Mouse (Mus musculus): ENCODE measurements around the gene Rbm20.
A peak's percentile ranks its signal among the peaks of the same experiment; 100 is the strongest.

Gene Rbm20

GRCm38 (mm10) chr19:53713364-53713763 is 36.3 kb downstream of the Rbm20 start:
- no peak for DNase-seq (ENCODE audit: low read depth in 2 of 2, low spot score in 2 of 2)

GRCm38 (mm10) chr19:53716469-53716868 is 39.4 kb downstream of the Rbm20 start:
- no peak for DNase-seq (ENCODE audit: low read depth in 2 of 2, low spot score in 2 of 2)

DNA sequence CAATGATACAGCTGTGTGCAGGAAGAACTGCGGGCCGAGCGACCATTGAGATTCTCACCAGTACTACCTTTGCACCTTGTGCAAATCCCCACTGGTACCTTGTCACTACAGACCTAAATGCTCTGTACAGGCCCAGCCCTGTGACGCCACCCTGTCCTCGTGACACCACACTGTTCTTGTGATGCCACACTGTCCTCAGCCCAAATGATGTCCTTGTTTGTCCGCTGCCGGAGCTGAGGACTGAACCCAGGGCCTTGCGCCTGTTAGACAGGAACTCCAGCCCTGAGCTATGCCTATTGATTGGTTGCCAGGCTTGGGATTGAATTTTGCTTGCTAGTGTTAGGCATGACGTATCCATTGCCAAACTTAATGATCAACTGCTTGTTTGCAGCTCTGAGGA is 40.3 kb downstream of the Rbm20 start:
- no peak for DNase-seq (ENCODE audit: low read depth in 2 of 2, low spot score in 2 of 2)

DNA sequence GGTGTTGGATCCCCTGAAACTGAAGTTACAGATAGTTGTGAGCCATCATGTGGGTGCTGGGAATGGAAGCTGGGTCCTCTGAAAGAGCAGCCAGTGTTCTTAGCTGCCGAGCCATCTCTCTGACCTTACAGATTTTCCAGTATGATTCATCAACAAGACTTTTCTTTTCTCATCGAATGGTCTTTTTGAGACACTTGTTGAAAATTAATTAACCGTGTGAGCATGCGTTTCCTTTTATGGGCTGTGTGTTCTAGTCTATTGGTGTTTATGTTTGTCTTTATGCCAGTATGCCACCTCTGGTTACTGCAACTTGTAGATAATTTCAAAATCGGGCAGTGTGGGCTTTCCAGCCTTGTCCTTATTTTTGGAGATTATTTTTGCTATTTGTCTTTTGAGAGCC is 45.1 kb downstream of the Rbm20 start:
- DNase-seq (ENCODE audit: low read depth in 2 of 2, low spot score in 2 of 2), result no peak

- DNase-seq (ENCODE audit: low read depth in 2 of 2, low spot score in 2 of 2), result no peak
Observed at GRCm38 (mm10) chr19:53724053-53724452, 46.9 kb downstream of the Rbm20 start.

GRCm38 (mm10) chr19:53726340-53726739 is 49.2 kb downstream of the Rbm20 start:
- DNase-seq (ENCODE audit: low read depth in 2 of 2, low spot score in 2 of 2), result no peak

DNA sequence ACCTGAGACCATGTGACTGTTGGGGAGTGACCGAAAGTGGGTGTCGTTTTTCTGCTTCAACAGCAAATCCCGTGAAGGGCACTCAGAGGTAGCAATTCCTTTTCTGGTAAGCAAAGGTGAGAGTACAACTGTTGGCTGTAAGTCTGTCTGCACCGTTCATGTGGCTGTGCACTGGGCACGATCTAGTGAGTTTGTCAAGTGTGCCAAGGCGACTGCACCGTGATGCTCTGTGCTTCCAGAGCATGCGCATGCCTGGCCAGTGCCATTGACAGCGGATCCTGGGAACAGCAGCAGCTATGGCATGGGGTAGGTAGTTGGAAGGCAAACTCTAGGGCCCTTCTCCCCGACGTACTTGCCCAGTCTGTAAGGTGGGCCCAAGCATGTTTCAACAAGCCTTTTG is 49.6 kb downstream of the Rbm20 start:
- DNase-seq (ENCODE audit: low read depth in 2 of 2, low spot score in 2 of 2), result no peak

DNA sequence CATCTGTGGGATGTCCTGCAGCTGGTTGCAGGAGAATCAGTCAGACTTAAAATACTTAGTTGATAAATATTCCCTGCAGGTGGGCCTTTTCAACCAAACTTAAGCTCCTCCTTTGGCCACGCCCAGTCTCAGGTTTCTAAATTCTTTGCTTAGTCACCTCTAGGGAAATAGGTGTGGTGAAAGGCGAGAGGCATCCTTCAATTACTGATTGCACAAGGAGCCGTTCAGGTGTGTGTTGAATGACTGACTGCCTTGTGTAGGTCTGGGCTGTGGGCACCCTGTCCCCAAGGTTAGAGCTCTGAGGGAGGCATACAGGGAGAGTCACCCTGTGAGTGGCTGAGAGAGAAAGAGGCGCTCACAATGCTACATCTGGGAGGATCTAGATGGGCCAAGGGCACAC is 50.2 kb downstream of the Rbm20 start:
- DNase-seq (ENCODE audit: low read depth in 2 of 2, low spot score in 2 of 2), result no peak

DNA sequence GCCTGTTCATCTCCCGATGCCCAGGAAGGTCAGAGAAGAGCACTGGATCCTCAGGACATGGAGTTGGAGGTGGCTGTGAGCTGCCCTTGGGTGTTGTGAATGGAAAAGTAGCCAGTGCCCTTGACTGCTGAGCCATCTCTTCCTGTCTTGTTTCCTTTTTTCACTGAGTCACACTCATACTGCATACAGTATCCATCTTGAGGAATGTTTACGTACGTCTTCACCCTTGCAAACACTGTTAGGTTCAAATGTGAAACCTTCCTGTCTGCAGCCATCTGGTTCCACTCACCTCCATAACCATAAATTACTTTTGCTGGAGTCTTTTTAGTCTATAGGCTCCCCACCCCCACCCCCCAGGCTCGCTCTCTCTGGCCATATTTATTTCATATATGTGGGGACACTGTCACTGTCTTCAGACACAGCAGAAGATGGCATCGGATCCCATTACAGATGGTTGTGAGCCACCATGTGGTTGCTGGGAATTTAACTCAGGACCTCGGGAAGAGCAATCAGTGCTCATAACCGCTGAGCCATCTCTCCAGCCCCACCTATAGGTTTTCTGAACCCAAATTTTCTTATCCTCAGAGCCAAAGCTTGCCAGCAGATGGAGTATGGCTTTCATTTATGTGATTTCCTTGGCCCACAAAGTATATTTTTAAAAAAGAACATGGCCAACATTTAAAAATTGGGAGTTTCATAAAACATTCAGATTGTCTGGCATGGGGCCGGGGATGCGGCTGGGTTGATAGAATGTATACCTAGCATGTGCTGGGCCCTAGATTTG is 51.0 kb downstream of the Rbm20 start:
- DNase-seq (ENCODE audit: low read depth in 2 of 2, low spot score in 2 of 2), result no peak

DNA sequence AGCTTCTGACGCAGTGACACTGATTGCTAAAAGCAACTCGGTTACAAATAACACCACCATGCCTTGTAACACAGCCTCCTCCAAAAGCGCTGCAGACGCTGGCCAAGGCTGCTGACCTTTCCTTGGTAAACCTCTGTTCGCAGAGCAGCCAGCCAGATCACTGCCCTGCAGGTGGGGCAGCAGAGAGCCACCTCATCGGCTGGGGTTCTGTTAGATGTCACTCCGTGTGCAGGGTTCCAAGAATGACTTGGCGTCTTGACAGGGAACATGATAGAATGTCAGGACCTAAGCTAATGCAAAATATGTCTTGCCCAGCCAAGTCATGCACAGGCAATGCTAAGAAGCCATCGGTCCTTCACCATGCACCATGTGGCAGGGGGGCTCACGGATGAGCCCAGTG is 52.8 kb downstream of the Rbm20 start:
- no peak for DNase-seq (ENCODE audit: low read depth in 2 of 2, low spot score in 2 of 2)

- no peak for DNase-seq (ENCODE audit: low read depth in 2 of 2, low spot score in 2 of 2)
Observed at GRCm38 (mm10) chr19:53731761-53732201, 54.7 kb downstream of the Rbm20 start.

DNA sequence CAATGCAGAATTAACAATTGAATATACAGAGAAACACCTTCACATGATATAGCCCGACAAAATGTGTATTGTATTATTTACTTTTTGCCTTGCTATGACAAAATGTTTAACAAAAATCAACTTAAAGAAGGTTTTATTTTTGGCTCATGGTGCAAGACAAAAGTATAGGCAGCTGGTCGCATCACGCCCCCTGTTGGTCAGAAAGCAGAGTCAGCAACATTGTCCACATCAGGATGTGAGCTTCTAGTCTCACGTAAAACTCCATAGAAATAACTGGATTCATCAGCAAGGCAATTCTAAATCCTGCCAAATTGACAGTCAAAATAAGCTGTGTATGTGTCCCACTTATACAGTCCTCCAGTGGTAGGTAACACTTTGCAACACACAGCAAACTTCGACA is 57.7 kb downstream of the Rbm20 start:
- no peak for DNase-seq (ENCODE audit: low read depth in 2 of 2, low spot score in 2 of 2)

- no peak for DNase-seq (ENCODE audit: low read depth in 2 of 2, low spot score in 2 of 2)
Observed at GRCm38 (mm10) chr19:53738701-53739131, 61.6 kb downstream of the Rbm20 start.

DNA sequence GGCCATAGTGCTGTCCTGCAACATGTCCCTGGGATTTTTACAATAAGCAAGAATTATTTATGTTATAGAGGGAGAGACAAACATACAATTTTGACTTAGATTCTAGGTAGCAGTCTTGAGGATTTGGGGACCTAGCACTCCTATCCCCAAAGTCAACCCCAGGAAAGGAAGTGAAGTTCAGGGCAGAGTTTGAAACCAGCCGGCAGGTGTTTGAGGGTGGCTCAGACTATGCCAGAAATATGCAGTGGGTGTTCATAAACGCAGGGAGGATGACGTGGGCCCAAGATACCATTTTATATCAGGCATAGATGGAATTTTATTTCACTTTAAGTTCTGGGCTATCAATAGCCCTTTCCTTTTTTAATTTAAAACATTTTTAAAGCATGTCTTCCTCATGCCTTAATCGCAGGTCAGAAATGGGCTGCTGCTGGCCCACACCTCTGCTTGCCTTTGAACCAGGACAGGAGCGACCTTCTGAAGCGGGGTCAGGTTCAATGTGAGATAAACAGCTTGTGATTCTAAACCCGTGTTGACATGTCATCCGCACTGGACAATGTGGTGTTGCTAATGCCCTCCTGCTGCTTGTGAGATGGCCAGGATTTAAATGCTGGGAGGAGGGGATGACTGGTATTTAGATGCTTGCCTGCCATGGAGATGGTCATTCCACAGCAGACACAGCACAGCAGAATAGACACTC is 62.6 kb downstream of the Rbm20 start:
- DNase-seq (ENCODE audit: low read depth in 2 of 2, low spot score in 2 of 2), result no peak

DNA sequence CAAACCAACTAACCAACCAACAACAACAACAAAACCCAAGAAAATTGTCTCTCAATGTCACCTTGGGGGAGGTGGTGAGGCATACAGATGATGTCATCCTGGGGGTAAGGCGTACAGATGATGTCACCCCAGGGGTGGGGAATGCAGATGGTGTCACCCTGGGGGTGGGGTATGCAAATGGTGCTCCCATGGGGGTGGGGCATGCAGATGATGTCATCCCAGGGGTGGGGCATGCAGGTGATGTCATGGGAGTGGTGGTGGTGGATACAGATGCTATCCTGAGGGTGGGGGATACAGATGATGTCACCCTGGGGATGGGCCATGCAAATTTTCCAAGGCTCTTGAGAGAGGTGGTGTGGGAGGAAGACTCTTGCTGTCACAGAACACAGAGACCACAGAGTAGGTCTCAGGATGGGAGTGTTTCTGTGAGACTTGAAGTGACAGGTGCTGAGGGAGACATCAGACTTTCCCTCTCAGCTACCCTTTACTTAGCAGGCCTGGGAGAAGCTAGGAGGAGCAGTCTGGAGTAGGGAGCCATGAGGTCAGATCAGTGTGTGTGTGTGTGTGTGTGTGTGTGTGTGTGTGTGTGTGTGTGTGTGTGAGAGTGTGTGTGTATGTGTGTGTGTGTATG is 63.8 kb downstream of the Rbm20 start:
- DNase-seq (ENCODE audit: low read depth in 2 of 2, low spot score in 2 of 2), result no peak

DNA sequence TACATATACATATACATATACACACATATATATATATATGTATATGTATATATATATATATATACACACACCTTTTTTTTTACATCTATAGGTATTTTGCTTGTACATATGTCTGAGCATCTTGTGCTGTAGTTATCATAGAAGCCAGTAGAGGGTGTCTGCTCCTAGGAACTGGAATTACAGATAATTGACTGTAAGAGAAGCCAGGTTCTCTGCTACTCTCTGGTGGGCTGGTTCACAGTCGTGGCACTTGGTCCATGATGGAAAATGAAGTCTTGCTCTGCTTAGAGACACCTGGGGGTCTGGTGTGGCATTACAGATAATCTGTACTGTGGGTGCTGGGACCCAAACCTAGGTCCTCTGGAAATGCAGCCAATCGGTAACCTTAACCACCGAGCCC is 64.8 kb downstream of the Rbm20 start:
- DNase-seq (ENCODE audit: low read depth in 2 of 2, low spot score in 2 of 2), result peak in 1 of 2 experiments; percentile 6

DNA sequence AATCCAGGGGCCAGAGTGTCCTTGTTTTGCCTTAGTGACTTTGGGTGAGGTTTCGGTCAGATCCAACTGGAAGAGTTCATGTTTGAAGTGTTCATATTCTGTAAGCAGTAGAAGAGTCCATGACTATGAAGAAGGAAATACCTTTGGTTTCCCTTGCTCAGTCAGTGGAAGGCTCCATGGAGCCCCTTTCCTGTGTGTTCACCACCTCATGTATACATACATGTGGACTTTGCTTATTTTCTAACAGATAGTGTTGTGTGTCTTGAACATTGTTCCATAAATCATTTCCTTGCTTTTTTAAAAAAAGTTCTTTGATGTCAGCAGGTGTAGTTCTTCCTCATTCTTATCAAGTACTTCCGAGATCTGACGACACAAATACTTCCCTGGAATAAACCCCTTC is 68.2 kb downstream of the Rbm20 start:
- no peak for DNase-seq (ENCODE audit: low read depth in 2 of 2, low spot score in 2 of 2)

- DNase-seq (ENCODE audit: low read depth in 2 of 2, low spot score in 2 of 2), result no peak
Observed at GRCm38 (mm10) chr19:53746116-53746515, 69.0 kb downstream of the Rbm20 start.

DNA sequence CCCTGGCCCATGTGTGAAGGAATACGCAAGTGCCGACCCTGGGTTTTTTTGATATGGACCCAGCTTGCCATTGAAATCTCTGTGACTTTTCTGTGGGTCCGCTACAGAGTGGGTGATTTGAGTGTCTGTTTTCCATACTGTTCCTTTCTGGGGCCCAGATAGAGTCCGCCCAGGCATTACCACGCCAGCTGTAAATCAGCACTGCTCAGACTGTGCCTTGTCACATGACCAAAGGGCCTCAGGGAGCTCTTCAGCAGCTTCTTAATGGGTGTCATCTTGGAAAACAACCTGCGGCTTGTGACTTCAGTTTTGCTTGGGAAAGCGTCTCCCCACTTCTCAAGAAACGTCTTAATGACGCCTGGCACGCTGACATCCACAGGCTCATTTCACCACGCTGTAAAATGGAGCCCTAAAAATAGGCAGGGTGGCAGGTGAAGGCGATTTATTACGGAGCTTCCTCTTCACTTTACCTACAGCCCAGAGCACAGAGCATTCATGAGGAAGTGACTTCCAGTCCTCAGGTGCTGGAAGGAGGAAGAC is 71.2 kb downstream of the Rbm20 start:
- no peak for DNase-seq (ENCODE audit: low read depth in 2 of 2, low spot score in 2 of 2)

GRCm38 (mm10) chr19:53749326-53749725 is 72.2 kb downstream of the Rbm20 start:
- DNase-seq (ENCODE audit: low read depth in 2 of 2, low spot score in 2 of 2), result no peak

GRCm38 (mm10) chr19:53751420-53752185 is 74.5 kb downstream of the Rbm20 start:
- DNase-seq (ENCODE audit: low read depth in 2 of 2, low spot score in 2 of 2), result no peak

Data from CD8-positive naive resting alpha-beta T cell, adult 2 months (primary cell).